Comparison of ENCODE assay signal across 26 mouse cellular contexts in the genomic region with DNA sequence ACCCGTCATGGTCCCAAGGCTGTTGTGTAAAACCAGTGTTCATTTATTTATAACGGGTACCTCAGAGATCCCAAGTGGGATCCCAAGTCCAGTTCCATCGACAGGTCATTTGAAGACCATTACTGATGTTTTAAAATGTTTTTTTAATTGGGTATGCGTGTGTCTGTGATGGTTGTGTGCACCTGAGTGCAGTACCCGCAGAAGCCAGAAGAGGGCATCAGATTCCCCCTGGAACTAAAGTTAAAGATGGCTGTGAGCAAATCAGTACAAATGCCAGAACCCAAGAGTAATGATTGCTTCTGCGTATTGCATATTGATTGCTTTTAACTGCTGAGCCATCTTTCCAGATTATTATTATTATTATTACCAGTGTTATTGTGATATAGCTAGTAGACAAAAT.
DNase-seq lines count a peak whose midpoint lies in the region; ATAC-seq and TF ChIP-seq lines count a peak whose summit lies in the region.
"Had no signal": no experiment of that assay in that cellular context is flagged by ENCODE, and none has a peak within 500 bp of the region (broad histone marks: within the 10 kb centered on the region; RNA-seq: fewer than 3 reads in every experiment).

No protein-coding gene starts in this region.

- H3K4me3 ChIP-seq in gastrocnemius, adult 2 months: no peak overlapping the region
- no peak overlapping the region for H3K4me3 ChIP-seq in liver, postnatal 0 days (ENCODE audit: low read depth, low read length)
- H3K4me3 ChIP-seq in ES-Bruce4 (ENCODE audit: low read depth, low read length): no peak overlapping the region
- H3K4me3 ChIP-seq: embryonic facial prominence, embryonic 15.5 days; forebrain, embryonic 15.5 days; heart, embryonic 15.5 days; hindbrain, embryonic 15.5 days; intestine, embryonic 15.5 days; limb, embryonic 15.5 days; liver, embryonic 15.5 days; midbrain, embryonic 10.5 days; neural tube, embryonic 15.5 days had no signal

- no peak for TF ChIP-seq EP300 in liver, postnatal 0 days (IDR thresholded peaks at IDR 0.05; ENCODE audit: low read depth)
- no peak for TF ChIP-seq EP300 in ES-Bruce4 (IDR thresholded peaks at IDR 0.05; ENCODE audit: insufficient read depth, low read depth, low read length)

- no peak for DNase-seq in gastrocnemius, adult 2 months
- no peak for DNase-seq in gastrocnemius, postnatal 14 days
- no peak for DNase-seq in liver, postnatal 0 days
- DNase-seq in liver (no peak), R1 (ENCODE audit: low read depth, low spot score) (peak; percentile 43)
- no peak for DNase-seq in kidney, adult 18-20 months
- DNase-seq: adrenal gland, adult 8-10 months; cerebellum, adult 8-10 months; gastrocnemius, postnatal 36 days; heart, postnatal 4 days; kidney, adult 9 months; kidney, postnatal 36 days; left cerebral cortex, postnatal 4 days; lung, postnatal 10 days; thymus, postnatal 14 days had no signal

- H3K27me3 ChIP-seq in liver, postnatal 0 days (ENCODE audit: insufficient read depth, low read length): no peaks in the 10 kb centered on the region
- H3K27me3 ChIP-seq in ES-Bruce4 (ENCODE audit: control insufficient read depth, insufficient read depth, low read length, poor library complexity, severe bottlenecking): no peaks in the 10 kb centered on the region
- H3K27me3 ChIP-seq: embryonic facial prominence, embryonic 15.5 days; forebrain, embryonic 15.5 days; heart, embryonic 15.5 days; hindbrain, embryonic 15.5 days; intestine, embryonic 15.5 days; limb, embryonic 15.5 days; liver, embryonic 15.5 days; neural tube, embryonic 15.5 days had no signal

- no peaks in the 10 kb centered on the region for H3K36me3 ChIP-seq in liver, postnatal 0 days (replicated peaks; ENCODE audit: insufficient read depth, low read length)
- no peaks in the 10 kb centered on the region for H3K36me3 ChIP-seq in ES-Bruce4 (ENCODE audit: control insufficient read depth, insufficient read depth, low read length, poor library complexity, severe bottlenecking)
- H3K36me3 ChIP-seq: embryonic facial prominence, embryonic 15.5 days; forebrain, embryonic 15.5 days; heart, embryonic 15.5 days; hindbrain, embryonic 15.5 days; intestine, embryonic 15.5 days; limb, embryonic 15.5 days; liver, embryonic 15.5 days; midbrain, embryonic 10.5 days; neural tube, embryonic 15.5 days had no signal

- no peaks in the 10 kb centered on the region for H3K4me1 ChIP-seq in liver, postnatal 0 days (ENCODE audit: insufficient read depth)
- no peaks in the 10 kb centered on the region for H3K4me1 ChIP-seq in ES-Bruce4 (ENCODE audit: control insufficient read depth, insufficient read depth, low read length)
- H3K4me1 ChIP-seq: embryonic facial prominence, embryonic 15.5 days; heart, embryonic 15.5 days; hindbrain, embryonic 15.5 days; intestine, embryonic 15.5 days; limb, embryonic 15.5 days; liver, embryonic 15.5 days; midbrain, embryonic 10.5 days had no signal

- ATAC-seq in liver, postnatal 0 days: no peak
- ATAC-seq: forebrain, embryonic 15.5 days; intestine, embryonic 15.5 days had no signal

- intact Hi-C loops in gastrocnemius, adult 2 months (cut with DNase I): no loop called here
- intact Hi-C loops in gastrocnemius, postnatal 14 days (cut with DNase I; ENCODE audit: low total_unique reads): no loop called here

- H3K9me3 ChIP-seq in liver, postnatal 0 days (ENCODE audit: low read length): peaks cover 2% of the 10 kb centered on the region; the same call in 1 of the 2 replicates
- no peaks in the 10 kb centered on the region for H3K9me3 ChIP-seq in ES-Bruce4 (replicated peaks; ENCODE audit: control insufficient read depth, insufficient read depth, low read length, poor library complexity, severe bottlenecking)
- H3K9me3 ChIP-seq: embryonic facial prominence, embryonic 15.5 days; forebrain, embryonic 15.5 days; heart, embryonic 15.5 days; hindbrain, embryonic 15.5 days; intestine, embryonic 15.5 days; limb, embryonic 15.5 days; neural tube, embryonic 15.5 days had no signal

- H3K4me2 ChIP-seq in liver, postnatal 0 days (ENCODE audit: low read depth, low read length): no peak overlapping the region
- H3K4me2 ChIP-seq: embryonic facial prominence, embryonic 15.5 days; forebrain, embryonic 15.5 days; heart, embryonic 15.5 days; hindbrain, embryonic 15.5 days; intestine, embryonic 15.5 days; limb, embryonic 15.5 days; liver, embryonic 15.5 days; neural tube, embryonic 15.5 days had no signal

- H3K27ac ChIP-seq in gastrocnemius, adult 2 months: no peak overlapping the region
- no peak overlapping the region for H3K27ac ChIP-seq in liver, postnatal 0 days (ENCODE audit: low read depth)
- H3K27ac ChIP-seq in ES-Bruce4 (ENCODE audit: insufficient read depth, low read length): no peak overlapping the region
- H3K27ac ChIP-seq: embryonic facial prominence, embryonic 15.5 days; forebrain, embryonic 15.5 days; heart, embryonic 15.5 days; hindbrain, embryonic 15.5 days; intestine, embryonic 15.5 days; limb, embryonic 15.5 days; liver, embryonic 15.5 days; midbrain, embryonic 10.5 days; neural tube, embryonic 15.5 days; stomach, postnatal 0 days had no signal

- H3K9ac ChIP-seq in liver, postnatal 0 days (replicated peaks): no peak overlapping the region
- H3K9ac ChIP-seq in ES-Bruce4 (ENCODE audit: low read depth, poor library complexity, severe bottlenecking): no peak overlapping the region
- H3K9ac ChIP-seq: embryonic facial prominence, embryonic 15.5 days; forebrain, embryonic 15.5 days; heart, embryonic 15.5 days; hindbrain, embryonic 15.5 days; intestine, embryonic 15.5 days; limb, embryonic 15.5 days; liver, embryonic 15.5 days; neural tube, embryonic 15.5 days had no signal

- TF ChIP-seq POLR2A in ES-Bruce4 (IDR thresholded peaks at IDR 0.05; ENCODE audit: insufficient read depth, low read length): no peak

- 83% methylated on average over 6 of the region's 6 CpGs for WGBS in liver, postnatal 0 days (ENCODE audit: insufficient replicate concordance)

- TF ChIP-seq CTCF in gastrocnemius, adult 2 months (IDR thresholded peaks at IDR 0.05): peak; percentile 6; the same call in 1 of the 2 replicates
- 0 out of 2 replicates have a peak, but pooled peaks have one; percentile 10 for TF ChIP-seq CTCF in liver, postnatal 0 days (IDR thresholded peaks at IDR 0.05; ENCODE audit: low read depth)
- TF ChIP-seq CTCF in ES-Bruce4 (IDR thresholded peaks at IDR 0.05; ENCODE audit: low read depth, low read length): peak; percentile 9
